Comparison of ENCODE assay signal across 13 mouse cellular contexts in the genomic region with DNA sequence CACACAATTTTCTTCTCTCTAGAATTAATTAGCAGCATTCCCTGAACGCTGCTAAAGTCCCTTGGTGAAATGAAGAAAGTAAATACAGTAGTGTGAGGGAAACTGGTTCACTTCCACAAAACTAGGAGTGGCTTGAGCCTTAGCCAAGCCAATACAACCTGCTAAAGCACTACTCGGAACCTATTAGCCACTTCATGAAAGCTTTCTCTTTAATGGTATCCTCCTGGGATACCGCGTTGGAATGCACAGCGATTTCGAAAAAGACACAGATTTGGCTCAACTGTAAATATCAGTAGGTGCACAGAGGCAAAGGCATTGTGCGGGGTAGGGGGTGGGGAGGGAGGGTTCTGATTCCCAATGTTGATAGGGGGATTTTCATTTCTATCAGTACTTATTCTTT.
"Had no signal": no experiment of that assay in that cellular context is flagged by ENCODE, and none has a peak within 500 bp of the region (broad histone marks: within the 10 kb centered on the region; RNA-seq: fewer than 3 reads in every experiment).

No protein-coding gene starts in this region.

- H3K27me3 ChIP-seq: intestine, embryonic 15.5 days; stomach, embryonic 15.5 days had no signal

- H3K4me1 ChIP-seq: midbrain, embryonic 12.5 days; neural tube, embryonic 12.5 days had no signal

- H3K9me3 ChIP-seq: intestine, embryonic 15.5 days; limb, embryonic 10.5 days; liver, embryonic 15.5 days; midbrain, embryonic 12.5 days; neural tube, embryonic 12.5 days; stomach, embryonic 15.5 days had no signal

- H3K36me3 ChIP-seq: intestine, embryonic 15.5 days; limb, embryonic 10.5 days; liver, embryonic 15.5 days; midbrain, embryonic 12.5 days; neural tube, embryonic 12.5 days; stomach, embryonic 15.5 days had no signal

- H3K9ac ChIP-seq: intestine, embryonic 15.5 days; liver, embryonic 15.5 days; midbrain, embryonic 12.5 days; stomach, embryonic 15.5 days had no signal

- DNase-seq: kidney, adult 18-20 months; kidney, postnatal 10 days; kidney, postnatal 4 days; lung, embryonic 14.5 days; lung, postnatal 14 days; right cerebral cortex, postnatal 4 days; thymus, postnatal 36 days had no signal

- H3K27ac ChIP-seq: intestine, embryonic 15.5 days; liver, embryonic 15.5 days; midbrain, embryonic 12.5 days; neural tube, embryonic 12.5 days; stomach, embryonic 15.5 days had no signal
